Mouse (Mus musculus) testis, adult 2 months (tissue): ENCODE measurements around the gene Bbs9. TPM values are rescaled to one million over a fixed set of nuclear protein-coding genes. Genes with fewer than 3 reads are reported as not detected.

Source experiments
- H3K27ac ChIP-seq: fragments of 200-500 bp; 2 replicates; pipeline ENCODE4 v1.5.1; 2012; ENCODE audit warnings: low read depth, low read length; ENCODE audit not compliant: control insufficient read depth, insufficient read depth
- H3K27me3 ChIP-seq: fragments of 200-500 bp; 2 replicates; pipeline ENCODE4 v1.6.1; 2012; ENCODE audit warnings: mild to moderate bottlenecking, low read length, moderate library complexity; ENCODE audit not compliant: control insufficient read depth, insufficient read depth
- H3K36me3 ChIP-seq: fragments of 200-500 bp; 2 replicates; pipeline ENCODE4 v1.6.1; 2012; ENCODE audit warnings: mild to moderate bottlenecking, low read length; ENCODE audit not compliant: control insufficient read depth, insufficient read depth
- H3K4me1 ChIP-seq: fragments of 200-500 bp; 2 replicates; pipeline ENCODE4 v1.6.1; 2012; ENCODE audit warnings: low read length; ENCODE audit not compliant: control insufficient read depth, insufficient read depth
- H3K4me3 ChIP-seq: fragments of 200-500 bp; 2 replicates; pipeline ENCODE4 v1.5.1; 2012; ENCODE audit warnings: low read depth, mild to moderate bottlenecking, low read length, moderate library complexity, mixed read lengths; ENCODE audit not compliant: control insufficient read depth
- CTCF ChIP-seq: fragments of 200-500 bp; IDR thresholded peaks from 2 replicates; pipeline ENCODE4 v1.5.1; 2012; ENCODE audit warnings: low read depth, mild to moderate bottlenecking, inconsistent platforms, low read length, moderate library complexity; ENCODE audit not compliant: control insufficient read depth, insufficient read depth, insufficient replicate concordance
- POLR2A ChIP-seq: fragments of 200-500 bp; IDR thresholded peaks from 2 replicates; pipeline ENCODE4 v1.6.1; 2012; ENCODE audit warnings: low read depth, mild to moderate bottlenecking, inconsistent platforms, low read length, moderate library complexity; ENCODE audit not compliant: control insufficient read depth
- polyA plus RNA-seq: library from polyadenylated mRNA; depleted of rRNA; stranded (reverse); fragments of >200 nt; gene quantifications from 2 replicates; pipeline ENCODE4 v1.2.3, GENCODE M21; 2012

Gene Bbs9
- polyA plus RNA-seq, 1 experiment: 55.3 TPM

DNA sequence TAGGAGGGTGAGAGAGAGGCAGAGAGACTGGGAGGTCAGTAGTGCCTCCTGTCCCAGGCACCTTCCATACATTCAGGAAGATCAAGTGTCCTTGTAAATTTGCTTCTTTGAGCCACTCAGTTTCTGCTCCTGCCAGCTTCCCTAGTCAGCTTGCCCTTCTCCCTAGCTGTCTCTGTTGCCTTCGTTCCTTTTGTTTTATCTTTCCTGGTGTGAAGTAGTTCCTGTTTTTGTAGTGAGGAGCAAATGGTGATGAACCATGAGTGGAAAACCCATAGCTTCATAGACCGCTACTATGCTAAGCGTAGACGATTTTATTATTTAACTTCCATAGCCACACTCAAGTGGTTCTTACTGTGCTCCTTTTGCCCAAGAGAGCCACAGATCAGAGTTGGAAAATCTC is 242.1 kb downstream of the Bbs9 start:
- TF ChIP-seq POLR2A: no peak
- TF ChIP-seq CTCF: no peak
- Histone ChIP-seq H3K4me3 (no peak overlapping the region), H3K27me3 (no peaks in the 10 kb centered on the region), H3K27ac (no peak overlapping the region), H3K4me1 (no peaks in the 10 kb centered on the region), H3K36me3 (no peaks in the 10 kb centered on the region)

DNA sequence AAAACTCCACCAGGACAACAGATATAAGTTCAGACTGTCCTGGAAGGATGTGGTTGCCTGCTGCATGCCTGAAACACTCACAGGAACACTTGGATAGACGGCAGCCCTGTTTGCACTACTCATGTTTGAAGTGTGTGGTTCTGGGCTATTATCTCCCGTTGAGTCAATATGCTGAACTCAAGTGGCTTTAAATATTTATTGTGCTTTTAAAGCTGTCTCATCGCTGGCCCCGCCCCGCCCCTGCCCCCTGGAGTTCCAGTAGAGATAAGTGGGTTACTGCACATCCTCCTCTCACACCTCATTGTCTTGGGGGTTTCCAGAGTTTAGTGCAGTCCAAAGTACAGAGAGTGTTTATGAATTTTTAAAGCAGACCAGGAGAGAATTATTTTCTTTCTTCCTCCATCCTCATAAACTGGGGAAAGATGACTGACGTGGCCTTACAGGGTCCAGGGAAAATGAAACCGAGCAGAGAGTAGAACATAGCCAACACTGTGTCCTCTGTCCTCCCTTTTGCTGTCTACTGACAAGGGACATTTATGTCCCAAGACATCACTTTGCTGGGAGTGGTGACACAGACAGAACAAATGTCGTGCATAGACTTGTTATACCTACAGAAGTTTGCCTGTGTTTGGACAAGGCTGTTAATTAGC is 242.8 kb downstream of the Bbs9 start:
- no peaks in the 10 kb centered on the region for H3K4me1 ChIP-seq
- no peak overlapping the region for H3K4me3 ChIP-seq
- no peak for TF ChIP-seq CTCF
- TF ChIP-seq POLR2A: no peak
- H3K27ac ChIP-seq: no peak overlapping the region
- no peaks in the 10 kb centered on the region for H3K27me3 ChIP-seq
- no peaks in the 10 kb centered on the region for H3K36me3 ChIP-seq

DNA sequence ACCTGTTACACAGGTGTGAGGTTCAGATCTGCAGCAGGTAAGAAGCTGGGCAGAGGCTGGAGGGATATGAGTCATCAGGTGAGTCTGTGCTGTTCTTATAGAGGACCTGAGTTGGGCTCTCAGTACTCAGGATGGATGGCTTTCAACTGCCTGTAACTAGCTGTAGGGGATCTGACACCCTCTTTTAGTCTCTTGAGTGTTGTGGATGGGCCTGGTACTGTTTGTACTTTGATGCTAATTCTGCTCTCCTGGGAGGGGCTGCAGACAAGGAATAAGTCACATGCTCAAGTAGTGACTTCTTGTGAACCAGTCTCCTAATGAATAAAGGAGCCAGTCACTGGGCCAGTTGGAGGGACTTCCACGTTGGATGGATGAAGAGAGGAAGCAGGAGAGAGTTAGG is 257.1 kb downstream of the Bbs9 start:
- Histone ChIP-seq H3K27ac (no peak overlapping the region), H3K4me1 (no peaks in the 10 kb centered on the region), H3K4me3 (no peak overlapping the region), H3K27me3 (no peaks in the 10 kb centered on the region), H3K36me3 (no peaks in the 10 kb centered on the region)
- no peak for TF ChIP-seq CTCF
- TF ChIP-seq POLR2A: no peak

DNA sequence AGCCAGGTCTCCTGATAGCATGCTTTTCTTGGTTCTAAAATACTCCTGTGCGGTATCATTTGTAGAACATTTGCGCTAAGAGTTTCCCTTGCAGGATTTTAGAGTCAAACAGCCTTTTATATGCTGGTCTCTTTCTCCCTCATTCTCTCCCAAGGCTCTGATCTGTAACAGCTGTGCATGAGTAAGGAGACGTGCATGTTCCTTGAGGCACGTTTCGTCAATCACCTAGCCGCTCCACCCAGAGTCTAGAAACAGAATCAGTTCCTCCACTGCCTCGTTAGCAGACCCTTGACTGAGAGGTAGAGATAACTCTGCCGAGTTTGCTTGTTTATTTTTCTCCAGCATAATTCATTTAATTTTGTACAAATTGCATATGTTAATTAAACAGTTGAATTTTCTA is 259.4 kb downstream of the Bbs9 start:
- Histone ChIP-seq H3K27me3 (no peaks in the 10 kb centered on the region), H3K36me3 (no peaks in the 10 kb centered on the region)
- TF ChIP-seq POLR2A (no peak), CTCF (no peak)

DNA sequence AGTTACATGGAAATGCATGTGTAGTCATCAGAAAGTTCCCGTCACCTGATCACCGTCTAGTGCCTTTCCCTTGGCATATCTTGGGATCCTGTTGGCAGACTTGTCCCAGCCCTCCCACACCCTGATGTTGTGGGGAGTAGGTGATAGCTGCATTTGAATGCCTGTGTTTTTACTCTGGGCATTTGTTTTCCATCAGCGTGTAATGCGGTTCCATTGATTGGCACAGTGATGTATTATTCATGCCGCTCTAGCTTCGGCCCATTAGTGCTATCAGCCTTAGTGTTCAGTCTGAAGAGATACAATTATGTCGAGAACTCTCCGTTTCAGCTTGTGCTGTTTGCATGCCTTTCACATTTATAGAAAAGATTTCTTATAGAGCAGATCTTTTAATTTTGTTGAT is 259.9 kb downstream of the Bbs9 start:
- Histone ChIP-seq H3K27me3 (no peaks in the 10 kb centered on the region), H3K27ac (no peak overlapping the region), H3K36me3 (no peaks in the 10 kb centered on the region), H3K4me3 (no peak overlapping the region), H3K4me1 (no peaks in the 10 kb centered on the region)
- TF ChIP-seq CTCF: no peak

More for the DNA sequence above, 259.4 kb downstream of the Bbs9 start:
- no peak overlapping the region for H3K27ac ChIP-seq
- no peaks in the 10 kb centered on the region for H3K4me1 ChIP-seq
- no peak overlapping the region for H3K4me3 ChIP-seq

DNA sequence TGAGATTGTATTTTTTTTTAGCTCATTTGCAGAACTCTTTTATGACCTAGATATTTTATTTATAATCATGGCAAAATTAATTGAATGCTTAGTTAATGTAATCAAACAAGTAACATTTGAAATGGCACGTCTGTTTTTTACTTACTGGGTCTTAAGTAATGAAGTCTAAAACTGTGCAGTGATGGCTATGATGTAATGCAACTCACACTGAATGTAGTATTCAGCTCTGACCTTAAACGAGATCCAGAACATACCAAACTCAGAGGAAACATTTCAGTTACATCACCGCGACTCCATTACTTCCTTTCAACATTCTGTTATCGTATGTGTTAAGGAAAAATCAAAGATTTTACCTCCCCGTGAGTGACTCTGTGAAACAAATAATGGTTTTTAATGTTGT is 262.4 kb downstream of the Bbs9 start:
- no peaks in the 10 kb centered on the region for H3K27me3 ChIP-seq
- TF ChIP-seq CTCF: no peak
- H3K36me3 ChIP-seq: no peaks in the 10 kb centered on the region
- H3K4me3 ChIP-seq: no peak overlapping the region
- no peaks in the 10 kb centered on the region for H3K4me1 ChIP-seq
- no peak overlapping the region for H3K27ac ChIP-seq

DNA sequence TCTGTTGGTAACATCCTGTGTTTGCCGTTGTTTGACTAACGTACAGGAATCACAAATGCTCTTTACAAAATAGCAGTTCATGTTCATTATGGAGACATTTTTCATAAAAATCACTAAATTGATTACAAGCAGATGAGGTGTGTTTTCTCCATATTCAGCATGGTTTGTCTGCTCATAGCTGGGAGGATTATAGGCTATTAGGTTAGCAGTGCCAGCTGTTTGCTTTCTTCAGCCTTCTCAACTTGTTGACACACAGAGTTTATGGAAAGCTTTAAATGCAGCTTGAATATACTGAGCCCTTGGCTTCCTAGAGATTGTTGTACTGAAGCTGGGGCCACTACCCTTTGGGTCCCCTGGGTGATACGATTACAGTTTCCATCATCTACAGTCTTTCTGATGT is 263.3 kb downstream of the Bbs9 start:
- H3K27ac ChIP-seq: no peak overlapping the region
- TF ChIP-seq CTCF (no peak), POLR2A (no peak)
- no peaks in the 10 kb centered on the region for H3K36me3 ChIP-seq
- no peaks in the 10 kb centered on the region for H3K4me1 ChIP-seq
- no peaks in the 10 kb centered on the region for H3K27me3 ChIP-seq
- no peak overlapping the region for H3K4me3 ChIP-seq

DNA sequence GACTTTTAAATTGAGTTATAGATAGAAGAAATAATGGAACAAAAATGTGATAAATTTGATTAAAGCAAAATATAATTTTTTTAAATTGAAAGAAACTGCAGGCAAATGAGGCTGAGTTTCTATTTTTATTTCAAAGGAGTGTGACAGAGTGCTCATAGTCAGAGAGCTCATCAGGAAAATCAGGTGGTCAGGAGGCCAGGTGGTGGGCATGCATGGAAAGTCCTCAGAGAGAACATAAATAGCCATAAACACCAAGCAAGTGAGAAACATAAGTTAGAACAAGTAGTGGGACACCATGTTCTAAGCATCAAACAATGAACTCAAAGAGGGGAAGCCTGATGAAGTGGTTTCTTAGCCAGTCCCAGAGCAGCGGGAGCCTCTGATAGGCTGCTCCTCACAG is 266.5 kb downstream of the Bbs9 start:
- Histone ChIP-seq H3K27me3 (no peaks in the 10 kb centered on the region), H3K27ac (no peak overlapping the region), H3K36me3 (no peaks in the 10 kb centered on the region), H3K4me3 (no peak overlapping the region), H3K4me1 (no peaks in the 10 kb centered on the region)
- TF ChIP-seq POLR2A (no peak), CTCF (no peak)
